Mouse (Mus musculus) heart, adult 11 months (tissue): ENCODE measurements around the gene Xpo5.

ENCODE experiments used
- DNase-seq: peaks from one replicate; pipeline ENCODE4 v3.0.0; 2022

Gene Xpo5

GRCm38 (mm10) chr17:46262201-46262694 lies 59.7 kb downstream of the Xpo5 start:
- peak; percentile 94 for DNase-seq

- no peak for DNase-seq
Observed at GRCm38 (mm10) chr17:46265502-46265901, 62.9 kb downstream of the Xpo5 start.

GRCm38 (mm10) chr17:46265918-46266618 lies 63.5 kb downstream of the Xpo5 start:
- DNase-seq = peak; percentile 97

GRCm38 (mm10) chr17:46266986-46267385 lies 64.4 kb downstream of the Xpo5 start:
- DNase-seq = peak; percentile 80

GRCm38 (mm10) chr17:46267511-46267910 lies 64.9 kb downstream of the Xpo5 start:
- DNase-seq = peak; percentile 89

- DNase-seq = peak; percentile 90
Observed at GRCm38 (mm10) chr17:46268026-46268720, 65.6 kb downstream of the Xpo5 start.

- DNase-seq = peak; percentile 98
Observed at GRCm38 (mm10) chr17:46269771-46270534, 67.4 kb downstream of the Xpo5 start.

GRCm38 (mm10) chr17:46272058-46272457 lies 69.5 kb downstream of the Xpo5 start:
- DNase-seq = peak; percentile 79

GRCm38 (mm10) chr17:46272675-46273074 lies 70.1 kb downstream of the Xpo5 start:
- peak; percentile 98 for DNase-seq

GRCm38 (mm10) chr17:46273803-46274236 lies 71.2 kb downstream of the Xpo5 start:
- DNase-seq = peak; percentile 77

- peak; percentile 86 for DNase-seq
Observed at GRCm38 (mm10) chr17:46274465-46274864, 71.9 kb downstream of the Xpo5 start.

- peak; percentile 66 for DNase-seq
Observed at GRCm38 (mm10) chr17:46275034-46275433, 72.5 kb downstream of the Xpo5 start.

- DNase-seq = no peak
Observed at GRCm38 (mm10) chr17:46275506-46275905, 72.9 kb downstream of the Xpo5 start.

GRCm38 (mm10) chr17:46277586-46277985 lies 75.0 kb downstream of the Xpo5 start:
- peak; percentile 86 for DNase-seq

- DNase-seq = peak; percentile 89
Observed at GRCm38 (mm10) chr17:46278011-46278765, 75.6 kb downstream of the Xpo5 start.

GRCm38 (mm10) chr17:46282483-46283123 lies 80.0 kb downstream of the Xpo5 start, which contains the start of gene Tjap1:
Gene Tjap1 (minus strand): TSS chr17:46283026.
- peak; percentile 99 for DNase-seq

GRCm38 (mm10) chr17:46283140-46283539 lies 80.6 kb downstream of the Xpo5 start:
- DNase-seq = no peak

- peak; percentile 88 for DNase-seq
Observed at GRCm38 (mm10) chr17:46283911-46284310, 81.3 kb downstream of the Xpo5 start.

- peak; percentile 81 for DNase-seq
Observed at GRCm38 (mm10) chr17:46284653-46285052, 82.1 kb downstream of the Xpo5 start.

- DNase-seq = no peak
Observed at GRCm38 (mm10) chr17:46285407-46285806, 82.8 kb downstream of the Xpo5 start.

- peak; percentile 99 for DNase-seq
Observed at GRCm38 (mm10) chr17:46287678-46288095, 85.1 kb downstream of the Xpo5 start.
